Comparison of ENCODE assay signal across 19 mouse cellular contexts in genomic region chr6:108309391-108310182, GRCm38 (mm10).
DNase-seq lines count a peak whose midpoint lies in the region; ATAC-seq and TF ChIP-seq lines count a peak whose summit lies in the region.
"Had no signal": no experiment of that assay in that cellular context is flagged by ENCODE, and none has a peak within 500 bp of the region (broad histone marks: within the 10 kb centered on the region; RNA-seq: fewer than 3 reads in every experiment).

No protein-coding gene starts in this region.

- no peak for DNase-seq in frontal cortex, postnatal 14 days (ENCODE audit: low spot score in 2 of 2)
- no peak for DNase-seq in left cerebral cortex, adult 2 months (ENCODE audit: extremely low spot score in 1 of 2, low spot score in 2 of 2)
- no peak for DNase-seq in left cerebral cortex, postnatal 10 days (ENCODE audit: extremely low spot score in 1 of 2, low spot score in 2 of 2)
- peak; percentile 27 for DNase-seq in CH12.LX (ENCODE audit: extremely low read depth)
- DNase-seq in embryo, embryonic 11 days = peak; percentile 12
- DNase-seq in gastrocnemius, adult 18-20 months (ENCODE audit: low spot score) = no peak
- DNase-seq in spleen, postnatal 4 days (ENCODE audit: low spot score in 2 of 2) = no peak
- DNase-seq: cerebellum, adult 18-20 months; gastrocnemius, postnatal 25 days; kidney, adult 11 months; kidney, postnatal 14 days; lung, postnatal 14 days; thymus, adult 2 months had no signal

- no peak overlapping the region for H3K4me2 ChIP-seq in CH12.LX (ENCODE audit: insufficient read depth, low read depth, poor library complexity, severe bottlenecking)
- H3K4me2 ChIP-seq: hindbrain, embryonic 14.5 days; limb, embryonic 12.5 days; liver, embryonic 15.5 days; midbrain, embryonic 13.5 days had no signal

- intact Hi-C loops in left cerebral cortex, adult 2 months (cut with DNase I) = no loop called here
- intact Hi-C loops in left cerebral cortex, postnatal 10 days (cut with DNase I) = no loop called here

- no peak overlapping the region for H3K9ac ChIP-seq in CH12.LX (ENCODE audit: insufficient read depth, low read depth)
- H3K9ac ChIP-seq: hindbrain, embryonic 14.5 days; limb, embryonic 12.5 days; liver, embryonic 15.5 days; midbrain, embryonic 13.5 days had no signal

- peak; percentile 41; the same call in 1 of the 2 replicates for TF ChIP-seq EP300 in CH12.LX (IDR thresholded peaks at IDR 0.05; ENCODE audit: low read length)

- H3K4me1 ChIP-seq in CH12.LX (ENCODE audit: control insufficient read depth in 1 of 2, insufficient read depth in 2 of 2) = peaks cover 35 to 88% of the 10 kb centered on the region in 2 experiments

- H3K27me3 ChIP-seq in CH12.LX (replicated peaks) = no peaks in the 10 kb centered on the region
- H3K27me3 ChIP-seq: limb, embryonic 12.5 days; liver, embryonic 15.5 days; midbrain, embryonic 13.5 days had no signal

- H3K4me3 ChIP-seq in left cerebral cortex, adult 2 months = no peak overlapping the region
- H3K4me3 ChIP-seq in CH12.LX (replicated peaks in 1 of 3; ENCODE audit: low read depth in 2 of 3, low read length in 2 of 3, poor library complexity in 1 of 3) = no peak overlapping the region
- H3K4me3 ChIP-seq: limb, embryonic 12.5 days; liver, embryonic 15.5 days; midbrain, embryonic 13.5 days had no signal

- in situ Hi-C loops in CH12.LX (cut with MboI; ENCODE audit: low pct_ligation_motif_present, low pct_unique_long_range_greater_than_20kb, low sequenced_read_pairs) = no loop called here

- TF ChIP-seq RAD21 in CH12.LX (IDR thresholded peaks at IDR 0.05; ENCODE audit: low read depth, low read length) = no peak

- TF ChIP-seq POLR2A in CH12.LX (IDR thresholded peaks at IDR 0.05; ENCODE audit: low read depth, low read length) = no peak

- peaks cover 19% of the 10 kb centered on the region for H3K79me2 ChIP-seq in CH12.LX (replicated peaks; ENCODE audit: control insufficient read depth, extremely low read depth, insufficient read depth, poor library complexity, severe bottlenecking)

- peak overlapping the region; percentile 86 for H3K27ac ChIP-seq in left cerebral cortex, adult 2 months
- no peak overlapping the region; the same call in 1 of the 2 replicates for H3K27ac ChIP-seq in CH12.LX (ENCODE audit: insufficient read depth, low read depth)
- H3K27ac ChIP-seq: hindbrain, embryonic 14.5 days; limb, embryonic 12.5 days; liver, embryonic 15.5 days; midbrain, embryonic 13.5 days had no signal

- no peaks in the 10 kb centered on the region for H3K9me3 ChIP-seq in CH12.LX (replicated peaks; ENCODE audit: low read length)
- H3K9me3 ChIP-seq: limb, embryonic 12.5 days; liver, embryonic 15.5 days; midbrain, embryonic 13.5 days had no signal

- H3K36me3 ChIP-seq in CH12.LX (replicated peaks in 1 of 2; ENCODE audit: control insufficient read depth in 1 of 2, insufficient read depth in 1 of 2, low read length in 1 of 2) = peaks cover 3 to 39% of the 10 kb centered on the region in 2 experiments
- H3K36me3 ChIP-seq: limb, embryonic 12.5 days; liver, embryonic 15.5 days; midbrain, embryonic 13.5 days had no signal

- dilution Hi-C loops in CH12.LX (cut with MboI; ENCODE audit: extremely low pct_ligation_motif_present, extremely low pct_unique_long_range_greater_than_20kb, low sequenced_read_pairs) = no loop called here

- peak; percentile 41 for ATAC-seq in frontal cortex, adult (ENCODE audit: low TSS enrichment)
- ATAC-seq: forebrain, embryonic 14.5 days; midbrain, embryonic 13.5 days had no signal

- TF ChIP-seq CTCF in left cerebral cortex, adult 2 months (IDR thresholded peaks at IDR 0.05) = no peak; the same call in 1 of the 2 replicates
- no peak for TF ChIP-seq CTCF in CH12.LX (conservative IDR thresholded peaks at IDR 0.05 in 1 of 2, IDR thresholded peaks at IDR 0.05 in 1 of 2; ENCODE audit: low read depth in 2 of 2, low read length in 2 of 2)

TF ChIP-seq in CH12.LX, 34 proteins besides CTCF, POLR2A, EP300 and RAD21:
- TF ChIP-seq ETS1 (conservative IDR thresholded peaks at IDR 0.05; ENCODE audit: low read depth, low read length) (peak; percentile 56; the same call in 1 of the 2 replicates), BHLHE40 (IDR thresholded peaks at IDR 0.05; ENCODE audit: low read depth, low read length) (peak; percentile 26; the same call in 1 of the 2 replicates), MEF2A (IDR thresholded peaks at IDR 0.05; ENCODE audit: borderline replicate concordance, low read depth, low read length) (peak; percentile 67), PAX5 (IDR thresholded peaks at IDR 0.05; ENCODE audit: low read length) (no peak)
TF ChIP-seq in CH12.LX: peak in this region for 3.

Comparison
In these comparisons a context has a peak if more than half of its experiments do, and no peak if none do; other contexts are left out.
1. DNase-seq: peak in CH12.LX (single experiment) and embryo, embryonic 11 days (single experiment); none in frontal cortex, postnatal 14 days (0 of 2), left cerebral cortex, adult 2 months (0 of 2), left cerebral cortex, postnatal 10 days (0 of 2), gastrocnemius, adult 18-20 months (single experiment) and spleen, postnatal 4 days (0 of 2).